Mouse (Mus musculus): ENCODE data around the gene 3110009E18Rik.

3110009E18Rik gene

DNA sequence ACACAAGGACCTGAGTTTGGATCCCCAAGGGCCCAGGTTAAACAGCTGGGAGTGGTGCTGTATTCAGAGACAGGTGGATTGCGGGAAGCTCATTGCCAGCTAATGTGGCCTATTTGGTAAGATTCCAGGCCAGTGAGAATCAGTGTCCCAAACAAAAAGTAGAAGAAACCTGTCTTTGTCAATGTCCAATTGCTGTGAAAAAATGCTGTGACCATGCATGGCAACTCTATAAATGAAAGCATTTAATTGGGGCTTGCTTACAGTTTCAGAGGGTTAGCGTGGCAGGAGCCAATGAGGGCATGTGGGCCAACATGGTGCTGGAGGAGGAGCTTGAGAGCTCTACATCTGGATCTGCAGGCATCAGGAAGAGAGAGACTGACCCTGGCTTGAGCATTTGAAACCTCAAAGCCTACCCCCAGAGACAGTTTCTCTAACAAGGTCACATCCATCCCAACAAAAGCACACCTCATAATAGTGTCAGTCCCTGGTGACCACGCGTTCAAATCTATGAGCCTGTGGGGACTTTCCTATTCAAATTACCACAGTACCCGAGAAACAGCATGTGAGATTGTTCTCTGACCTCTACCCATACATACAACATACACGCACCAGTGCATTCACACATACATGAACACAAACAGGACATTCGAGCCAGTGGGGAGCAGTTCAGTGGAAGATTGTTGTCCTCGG lies 24.7 kb downstream of the 3110009E18Rik start:
- DNase-seq: peak; percentile 13 to 24

DNA sequence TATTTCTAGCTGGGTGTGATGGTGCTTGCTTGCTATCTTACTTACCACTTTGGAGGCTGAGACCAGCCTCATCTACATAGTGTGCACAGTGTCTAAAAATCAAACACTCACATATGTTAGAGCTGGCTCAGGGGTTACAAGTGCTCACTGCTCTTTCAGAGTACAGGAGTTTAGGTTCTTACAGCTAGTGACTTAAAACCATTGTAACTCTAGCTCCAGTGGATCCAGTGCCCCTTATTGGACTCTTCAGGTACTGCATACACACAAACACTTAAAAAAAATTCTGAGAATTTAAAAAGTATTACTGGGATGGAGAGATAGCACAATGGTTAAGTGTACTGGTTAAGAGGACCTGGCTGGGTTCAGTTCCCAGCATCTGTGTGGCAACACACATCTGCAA lies 26.0 kb downstream of the 3110009E18Rik start:
- DNase-seq: peak; percentile 7 to 20

GRCm38 (mm10) chr1:120154232-120154631 lies 33.2 kb downstream of the 3110009E18Rik start:
- DNase-seq: peak; percentile 64 to 66

- peak; percentile 49 to 52 for DNase-seq
These were observed 34.3 kb downstream of the 3110009E18Rik start for GRCm38 (mm10) chr1:120155325-120155724.

GRCm38 (mm10) chr1:120158474-120159127 lies 37.6 kb downstream of the 3110009E18Rik start:
- no peak for DNase-seq

GRCm38 (mm10) chr1:120161502-120161901 lies 40.5 kb downstream of the 3110009E18Rik start:
- DNase-seq: no peak

GRCm38 (mm10) chr1:120162616-120163015 lies 41.6 kb downstream of the 3110009E18Rik start:
- peak; percentile 54 to 56 for DNase-seq

- DNase-seq: no peak
These were observed 47.0 kb downstream of the 3110009E18Rik start for GRCm38 (mm10) chr1:120168016-120168415.

DNA sequence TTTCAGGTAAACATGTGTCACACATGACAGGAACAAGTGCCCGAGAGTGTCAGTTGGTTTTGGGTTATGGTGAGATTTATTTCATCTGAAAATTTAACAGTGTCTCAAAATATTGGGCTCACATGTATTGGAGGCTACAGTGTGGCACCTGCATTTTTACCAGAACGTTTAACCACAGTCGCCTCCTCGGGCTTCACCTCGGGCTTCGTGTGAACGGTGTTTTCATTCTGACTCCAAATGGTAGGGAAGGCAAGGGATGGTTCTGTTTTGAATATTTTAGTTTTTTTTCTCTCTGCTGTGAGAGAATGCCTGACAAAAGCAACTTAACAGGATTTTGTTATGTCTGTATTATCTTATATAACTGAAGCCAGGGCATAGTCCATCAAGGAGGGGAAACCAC lies 47.7 kb downstream of the 3110009E18Rik start:
- no peak for DNase-seq

DNA sequence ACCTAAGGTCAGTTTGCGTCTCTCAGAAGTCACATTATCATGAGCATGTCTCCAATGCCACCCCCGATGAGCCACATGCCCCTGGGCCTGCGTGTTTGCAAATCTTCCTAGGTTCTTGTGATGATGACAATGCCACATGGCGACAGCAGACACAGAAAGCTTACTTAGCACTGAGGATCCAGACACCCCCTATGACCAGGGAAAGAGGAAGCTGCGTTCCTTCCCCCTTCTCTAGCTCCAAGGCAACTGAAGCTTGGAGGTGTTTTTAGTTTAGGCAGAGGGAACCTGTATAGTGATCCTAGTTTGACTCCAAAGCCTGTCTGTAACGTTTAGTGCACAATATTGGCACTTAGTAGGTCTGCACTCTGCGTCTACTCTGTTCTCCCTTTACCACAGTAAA lies 49.3 kb downstream of the 3110009E18Rik start:
- DNase-seq: no peak

- peak; percentile 65 for DNase-seq
These were observed 51.0 kb downstream of the 3110009E18Rik start for GRCm38 (mm10) chr1:120171819-120172521.

GRCm38 (mm10) chr1:120174991-120175390 lies 54.0 kb downstream of the 3110009E18Rik start:
- DNase-seq: peak; percentile 69 to 75

GRCm38 (mm10) chr1:120176313-120176712 lies 55.3 kb downstream of the 3110009E18Rik start:
- peak; percentile 6 to 19 for DNase-seq

GRCm38 (mm10) chr1:120177141-120177540 lies 56.2 kb downstream of the 3110009E18Rik start:
- peak; percentile 58 to 65 for DNase-seq

GRCm38 (mm10) chr1:120186204-120186603 lies 65.2 kb downstream of the 3110009E18Rik start:
- no peak for DNase-seq

DNA sequence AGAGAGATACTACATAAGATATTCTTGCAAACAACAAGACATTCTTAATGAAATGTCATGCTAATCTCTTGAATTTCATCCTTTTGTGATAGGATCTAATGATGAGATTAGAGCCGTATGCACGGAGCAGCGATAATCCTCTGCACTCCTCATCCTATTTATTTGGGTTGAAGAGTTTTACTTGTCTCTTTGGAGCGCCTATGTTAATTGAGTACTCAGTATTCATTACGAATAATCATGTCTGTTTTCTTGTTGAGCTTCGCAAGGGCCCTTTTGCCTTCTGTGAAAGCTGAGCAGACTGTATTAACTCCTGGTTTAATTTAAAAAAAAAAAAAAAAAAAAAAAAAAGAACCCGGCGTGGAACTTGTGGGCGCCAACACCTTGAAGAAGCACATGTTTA lies 65.7 kb downstream of the 3110009E18Rik start:
- DNase-seq: no peak

GRCm38 (mm10) chr1:120187059-120187458 lies 66.1 kb downstream of the 3110009E18Rik start:
- DNase-seq: no peak

GRCm38 (mm10) chr1:120189206-120189605 lies 68.2 kb downstream of the 3110009E18Rik start:
- no peak for DNase-seq

- no peak for DNase-seq
These were observed 69.3 kb downstream of the 3110009E18Rik start for GRCm38 (mm10) chr1:120190300-120190699.

GRCm38 (mm10) chr1:120190946-120191345 lies 70.0 kb downstream of the 3110009E18Rik start:
- DNase-seq: no peak

GRCm38 (mm10) chr1:120192321-120192720 lies 71.3 kb downstream of the 3110009E18Rik start:
- DNase-seq: no peak

DNA sequence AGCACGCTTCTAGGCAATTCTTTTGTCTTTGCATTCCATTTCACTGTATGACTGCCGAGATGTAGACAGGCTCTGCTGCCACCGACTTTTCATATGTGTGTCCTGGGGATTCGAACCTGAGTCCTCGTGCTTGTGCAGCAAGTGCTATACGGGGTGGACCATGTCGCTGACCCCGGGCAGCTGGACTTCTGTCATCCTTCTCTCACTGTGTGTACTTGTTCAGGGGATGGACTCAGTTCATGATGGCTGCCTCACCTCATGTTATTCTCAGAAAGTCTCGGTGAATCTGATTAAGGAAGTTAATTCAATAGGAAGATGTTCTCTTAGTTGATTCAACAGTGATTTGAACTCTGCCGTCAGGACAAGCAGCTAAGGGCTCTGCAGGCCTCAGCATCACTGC lies 72.6 kb downstream of the 3110009E18Rik start:
- DNase-seq: no peak

DNA sequence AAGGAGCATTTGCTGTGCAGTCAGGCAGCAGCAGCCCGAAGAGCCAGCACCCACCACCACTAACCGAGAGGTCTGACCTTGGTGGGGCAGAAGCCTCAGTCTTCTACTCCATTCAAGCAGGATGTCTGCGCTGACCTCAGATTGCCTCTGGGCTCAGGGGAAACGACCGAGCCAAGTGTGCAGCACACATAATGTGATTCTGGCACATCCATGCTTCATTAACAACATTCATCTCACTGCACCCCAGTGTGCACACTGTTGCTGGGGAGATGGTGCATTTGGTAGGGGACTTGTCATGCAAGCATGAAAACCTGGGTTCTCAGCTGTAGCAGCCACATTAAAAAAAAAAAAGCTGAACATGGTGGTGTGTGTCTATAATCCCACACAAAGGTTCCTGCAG lies 75.0 kb downstream of the 3110009E18Rik start:
- no peak for DNase-seq

- no peak for DNase-seq
These were observed 75.7 kb downstream of the 3110009E18Rik start for GRCm38 (mm10) chr1:120196724-120197123.
